Mouse (Mus musculus) hindbrain, embryonic 12.5 days (tissue): Measurements from ENCODE around the gene Klf9. TPM values are rescaled to one million over a fixed set of nuclear protein-coding genes. Genes with fewer than 3 reads are reported as not detected.
"Not testable (repeated sequence)": the region's sequence is repeated elsewhere in the genome, so short reads cannot be mapped to it uniquely, and the experiment has no call there.

Experiments used
- ATAC-seq: fragments of 200-750 bp; cut with Nextera tagmentation; 2 replicates; pipeline ENCODE4 v1.8.0; 2017; ENCODE audit warnings: moderate TSS enrichment; ENCODE audit not compliant: low FRiP score
- H3K27ac ChIP-seq: fragments of 300-500 bp; sonication (generic); 2 replicates; pipeline ENCODE4 v1.5.1; 2016; ENCODE audit warnings: mild to moderate bottlenecking
- H3K27me3 ChIP-seq: fragments of 300-500 bp; sonication (generic); 2 replicates; pipeline ENCODE4 v1.6.1; 2016; ENCODE audit warnings: mild to moderate bottlenecking
- H3K36me3 ChIP-seq: fragments of 300-500 bp; sonication (generic); 2 replicates; pipeline ENCODE4 v1.6.1; 2016; ENCODE audit warnings: mild to moderate bottlenecking
- H3K4me1 ChIP-seq: fragments of 300-500 bp; sonication (generic); 2 replicates; pipeline ENCODE4 v1.6.1; 2016
- H3K4me2 ChIP-seq: fragments of 300-500 bp; sonication (generic); replicated peaks from 2 replicates; pipeline ENCODE4 v1.6.1; 2016; ENCODE audit warnings: mild to moderate bottlenecking
- H3K4me3 ChIP-seq: fragments of 300-500 bp; sonication (generic); 2 replicates; pipeline ENCODE4 v1.5.1; 2016; ENCODE audit warnings: mild to moderate bottlenecking
- H3K9ac ChIP-seq: fragments of 300-500 bp; sonication (generic); 2 replicates; pipeline ENCODE4 v1.6.1; 2016; ENCODE audit warnings: mild to moderate bottlenecking, moderate library complexity
- H3K9me3 ChIP-seq: fragments of 300-500 bp; sonication (generic); replicated peaks from 2 replicates; pipeline ENCODE4 v1.6.1; 2016; ENCODE audit warnings: mild to moderate bottlenecking
- WGBS: fragments of 180-500 bp; shearing (Covaris S2); methylation state at CpG from one replicate; pipeline ENCODE4 v1.1.7; 2016; 5-methylcytosine and 5-hydroxymethylcytosine counted together
- polyA plus RNA-seq: library from polyadenylated mRNA; unstranded; fragments of >200 nt; fragmentation: Nextera tagmentation; extraction: Ambion mirVana; gene quantifications from 2 replicates; pipeline ENCODE4 v1.2.1, GENCODE M21; 2016

Gene Klf9
- polyA plus RNA-seq, 1 experiment from 2014 or later: 2.1 TPM

GRCm38 (mm10) chr19:23143541-23143940, 2.5 kb downstream of the Klf9 start:
- WGBS: 72% methylated on average over 8 of the region's 8 CpGs
- H3K4me3 ChIP-seq: no peak overlapping the region
- H3K9me3 ChIP-seq: no peaks in the 10 kb centered on the region
- no peak overlapping the region for H3K27ac ChIP-seq
- no peak overlapping the region for H3K9ac ChIP-seq
- H3K4me1 ChIP-seq: peaks cover 14% of the 10 kb centered on the region
- H3K27me3 ChIP-seq: peaks cover 39% of the 10 kb centered on the region
- H3K4me2 ChIP-seq: no peak overlapping the region
- no peaks in the 10 kb centered on the region for H3K36me3 ChIP-seq
- ATAC-seq: no peak

- Histone ChIP-seq H3K36me3 (no peaks in the 10 kb centered on the region), H3K4me1 (peaks cover 14% of the 10 kb centered on the region), H3K27ac (no peak overlapping the region), H3K4me3 (no peak overlapping the region), H3K27me3 (peaks cover 39% of the 10 kb centered on the region), H3K9me3 (no peaks in the 10 kb centered on the region), H3K4me2 (no peak overlapping the region), H3K9ac (no peak overlapping the region)
- no peak for ATAC-seq
- 65% methylated on average over 9 of the region's 9 CpGs for WGBS
Observed at GRCm38 (mm10) chr19:23144031-23144430, 3.0 kb downstream of the Klf9 start.

GRCm38 (mm10) chr19:23145146-23145545, 4.1 kb downstream of the Klf9 start:
- Histone ChIP-seq H3K4me1 (peaks cover 14% of the 10 kb centered on the region), H3K4me2 (no peak overlapping the region), H3K9ac (no peak overlapping the region), H3K27me3 (peaks cover 38% of the 10 kb centered on the region), H3K9me3 (no peaks in the 10 kb centered on the region), H3K27ac (no peak overlapping the region), H3K4me3 (no peak overlapping the region), H3K36me3 (no peaks in the 10 kb centered on the region)
- ATAC-seq: no peak
- 89% methylated on average over 3 of the region's 3 CpGs for WGBS

- H3K36me3 ChIP-seq, ATAC-seq, H3K9me3 ChIP-seq, H3K4me3 ChIP-seq, H3K4me2 ChIP-seq, H3K27ac ChIP-seq, H3K9ac ChIP-seq: not testable (repeated sequence)
- Histone ChIP-seq H3K4me1 (peaks cover 14% of the 10 kb centered on the region), H3K27me3 (peaks cover 35% of the 10 kb centered on the region)
- 87% methylated on average over 7 of the region's 7 CpGs for WGBS
Observed at GRCm38 (mm10) chr19:23145575-23145974, 4.5 kb downstream of the Klf9 start.

- Histone ChIP-seq H3K4me2 (no peak overlapping the region), H3K9me3 (no peaks in the 10 kb centered on the region), H3K4me1 (peaks cover 16% of the 10 kb centered on the region), H3K27ac (no peak overlapping the region), H3K4me3 (no peak overlapping the region), H3K36me3 (no peaks in the 10 kb centered on the region), H3K9ac (no peak overlapping the region), H3K27me3 (peaks cover 33% of the 10 kb centered on the region)
- WGBS: 71% methylated on average over 12 of the region's 12 CpGs
- no peak for ATAC-seq
Observed at GRCm38 (mm10) chr19:23146409-23146861, 5.4 kb downstream of the Klf9 start.

GRCm38 (mm10) chr19:23147026-23147966, 6.3 kb downstream of the Klf9 start:
- Histone ChIP-seq H3K4me1 (peaks cover 14% of the 10 kb centered on the region), H3K9me3 (no peaks in the 10 kb centered on the region), H3K4me3 (no peak overlapping the region), H3K36me3 (no peaks in the 10 kb centered on the region), H3K27me3 (peaks cover 25% of the 10 kb centered on the region), H3K27ac (no peak overlapping the region), H3K4me2 (no peak overlapping the region), H3K9ac (no peak overlapping the region)
- no peak for ATAC-seq
- 64% methylated on average over 15 of the region's 15 CpGs for WGBS

GRCm38 (mm10) chr19:23149465-23150410, 8.7 kb downstream of the Klf9 start:
- H3K4me2 ChIP-seq: no peak overlapping the region
- WGBS: 82% methylated on average over 7 of the region's 7 CpGs
- H3K4me3 ChIP-seq: no peak overlapping the region
- H3K4me1 ChIP-seq: peaks cover 9% of the 10 kb centered on the region; the same call in 1 of the 2 replicates
- no peak overlapping the region for H3K9ac ChIP-seq
- 0 out of 2 replicates have a peak, but pooled peaks cover 1% of the 10 kb centered on the region for H3K27me3 ChIP-seq
- no peaks in the 10 kb centered on the region for H3K9me3 ChIP-seq
- no peaks in the 10 kb centered on the region for H3K36me3 ChIP-seq
- H3K27ac ChIP-seq: no peak overlapping the region
- ATAC-seq: no peak

- Histone ChIP-seq H3K36me3 (no peaks in the 10 kb centered on the region), H3K4me3 (no peak overlapping the region), H3K4me2 (no peak overlapping the region), H3K27ac (no peak overlapping the region), H3K9ac (no peak overlapping the region), H3K4me1 (peaks cover 9% of the 10 kb centered on the region; the same call in 1 of the 2 replicates), H3K27me3 (no peaks in the 10 kb centered on the region), H3K9me3 (no peaks in the 10 kb centered on the region)
- ATAC-seq: no peak
- 89% methylated on average over 14 of the region's 14 CpGs for WGBS
Observed at GRCm38 (mm10) chr19:23150556-23151265, 9.7 kb downstream of the Klf9 start.

GRCm38 (mm10) chr19:23151651-23152070, 10.6 kb downstream of the Klf9 start:
- ATAC-seq: no peak
- Histone ChIP-seq H3K4me2 (no peak overlapping the region), H3K9me3 (no peaks in the 10 kb centered on the region), H3K36me3 (no peaks in the 10 kb centered on the region), H3K9ac (no peak overlapping the region), H3K4me3 (no peak overlapping the region), H3K27ac (no peak overlapping the region), H3K4me1 (peaks cover 9% of the 10 kb centered on the region; the same call in 1 of the 2 replicates), H3K27me3 (no peaks in the 10 kb centered on the region)
- 32% methylated on average over 11 of the region's 11 CpGs for WGBS

GRCm38 (mm10) chr19:23152201-23152640, 11.2 kb downstream of the Klf9 start:
- Histone ChIP-seq H3K27ac (no peak overlapping the region), H3K4me1 (peaks cover 9% of the 10 kb centered on the region; the same call in 1 of the 2 replicates), H3K9me3 (no peaks in the 10 kb centered on the region), H3K9ac (no peak overlapping the region), H3K4me2 (no peak overlapping the region), H3K4me3 (no peak overlapping the region), H3K36me3 (no peaks in the 10 kb centered on the region), H3K27me3 (no peaks in the 10 kb centered on the region)
- WGBS: 31% methylated on average over 4 of the region's 4 CpGs
- ATAC-seq: no peak

- Histone ChIP-seq H3K4me1 (peaks cover 9% of the 10 kb centered on the region; the same call in 1 of the 2 replicates), H3K4me3 (no peak overlapping the region), H3K4me2 (no peak overlapping the region), H3K36me3 (no peaks in the 10 kb centered on the region), H3K27me3 (no peaks in the 10 kb centered on the region), H3K9me3 (no peaks in the 10 kb centered on the region), H3K27ac (no peak overlapping the region), H3K9ac (no peak overlapping the region)
- no peak for ATAC-seq
- 66% methylated on average over 25 of the region's 25 CpGs for whole genome bisulfite sequencing
Observed at GRCm38 (mm10) chr19:23152771-23153605, 12.0 kb downstream of the Klf9 start.
